Mouse (Mus musculus): ENCODE data around the gene Dcst2. TPM values are rescaled to one million over a fixed set of nuclear protein-coding genes. Genes with fewer than 3 reads are reported as not detected.

Dcst2 gene
- polyA plus RNA-seq, 1 experiment from 2014 or later, result not detected

DNA sequence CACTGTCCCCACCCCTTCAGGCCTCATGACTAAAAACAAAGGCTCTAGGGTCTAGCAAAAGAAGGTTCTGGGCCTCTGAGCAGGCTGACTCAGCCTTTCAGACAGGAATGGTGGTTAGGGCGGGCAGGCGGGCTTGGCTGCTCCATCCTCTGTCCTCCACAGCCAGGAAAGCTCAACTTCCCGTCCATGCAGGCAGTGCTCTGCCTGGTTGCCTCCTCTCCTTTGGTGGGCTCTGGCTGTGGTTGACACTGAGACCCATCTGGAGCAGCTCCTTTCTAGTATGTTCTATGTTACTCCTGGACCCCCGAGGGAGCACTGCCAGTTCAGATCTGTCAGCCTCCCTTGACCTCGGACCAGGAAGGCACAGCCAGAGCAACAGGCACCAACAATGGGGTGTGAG, 40.9 kb downstream of the Dcst2 start, which contains the start of gene Lenep:
Lenep (minus strand) TSS at position 101 of the 400 bp plus-strand sequence.
- DNase-seq (ENCODE audit: low spot score) (no peak), ATAC-seq (ENCODE audit: low read depth) (no peak)
- H3K36me3 ChIP-seq (ENCODE audit: control insufficient read depth, insufficient read depth, low read length), result peaks cover 42% of the 10 kb centered on the region
- H3K4me3 ChIP-seq (ENCODE audit: low read depth, low read length), result no peak within 1 kb of the TSS
- no peak within 1 kb of the TSS for H3K27ac ChIP-seq (replicated peaks; ENCODE audit: low read depth, low read length)
- WGBS, result 80% methylated on average over 5 of the region's 5 CpGs
- no peaks in the 10 kb centered on the region for H3K9me3 ChIP-seq (ENCODE audit: control insufficient read depth, low read length)
- H3K4me1 ChIP-seq (ENCODE audit: control insufficient read depth, insufficient read depth, low read length), result no peaks in the 10 kb centered on the region
- H3K27me3 ChIP-seq (replicated peaks; ENCODE audit: control insufficient read depth, insufficient read depth, low read length), result no peaks in the 10 kb centered on the region
- no peak within 1 kb of the TSS for H3K4me2 ChIP-seq (ENCODE audit: low read depth, low read length)
- H3K9ac ChIP-seq (ENCODE audit: low read depth, low read length), result no peak within 1 kb of the TSS

DNA sequence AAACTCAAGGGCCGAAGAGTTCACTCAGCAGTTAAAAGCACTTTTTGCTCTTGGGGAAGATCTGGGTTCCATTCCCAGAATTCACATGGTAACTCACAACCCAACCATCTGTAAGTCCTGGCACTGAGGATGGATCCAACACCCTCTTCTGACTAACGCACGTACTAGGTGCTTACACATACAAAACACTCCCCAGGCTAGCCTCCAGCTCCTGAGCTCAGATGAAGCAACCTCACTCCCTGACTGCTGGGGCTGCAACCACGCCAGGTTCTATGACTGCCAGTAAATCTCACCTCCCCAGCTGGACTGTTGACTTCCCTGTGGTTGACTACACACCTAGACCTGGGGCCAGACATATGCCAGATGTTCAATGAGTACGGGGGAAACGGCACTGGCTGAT, 45.1 kb downstream of the Dcst2 start:
- no peaks in the 10 kb centered on the region for H3K9me3 ChIP-seq (ENCODE audit: control insufficient read depth, low read length)
- no peak overlapping the region for H3K4me3 ChIP-seq (ENCODE audit: low read depth, low read length)
- WGBS, result 88% methylated on average over 6 of the region's 6 CpGs
- peaks cover 4% of the 10 kb centered on the region; the same call in 1 of the 2 replicates for H3K4me1 ChIP-seq (ENCODE audit: control insufficient read depth, insufficient read depth, low read length)
- H3K27me3 ChIP-seq (replicated peaks; ENCODE audit: control insufficient read depth, insufficient read depth, low read length), result no peaks in the 10 kb centered on the region
- no peak overlapping the region for H3K27ac ChIP-seq (replicated peaks; ENCODE audit: low read depth, low read length)
- H3K36me3 ChIP-seq (ENCODE audit: control insufficient read depth, insufficient read depth, low read length), result peaks cover 40% of the 10 kb centered on the region
- DNase-seq (ENCODE audit: low spot score), result no peak
- no peak overlapping the region for H3K9ac ChIP-seq (ENCODE audit: low read depth, low read length)
- ATAC-seq (ENCODE audit: low read depth), result no peak
- H3K4me2 ChIP-seq (ENCODE audit: low read depth, low read length), result no peak overlapping the region

- H3K4me2 ChIP-seq (ENCODE audit: low read depth, low read length), result no peak overlapping the region
- DNase-seq (ENCODE audit: low spot score) (no peak), ATAC-seq (ENCODE audit: low read depth) (no peak)
- no peak overlapping the region for H3K9ac ChIP-seq (ENCODE audit: low read depth, low read length)
- H3K27me3 ChIP-seq (replicated peaks; ENCODE audit: control insufficient read depth, insufficient read depth, low read length), result no peaks in the 10 kb centered on the region
- H3K36me3 ChIP-seq (ENCODE audit: control insufficient read depth, insufficient read depth, low read length), result peaks cover 26% of the 10 kb centered on the region; the same call in 1 of the 2 replicates
- H3K27ac ChIP-seq (replicated peaks; ENCODE audit: low read depth, low read length), result no peak overlapping the region
- 69% methylated on average over 16 of the region's 16 CpGs for WGBS
- H3K9me3 ChIP-seq (ENCODE audit: control insufficient read depth, low read length), result no peaks in the 10 kb centered on the region
- peaks cover 4% of the 10 kb centered on the region; the same call in 1 of the 2 replicates for H3K4me1 ChIP-seq (ENCODE audit: control insufficient read depth, insufficient read depth, low read length)
- no peak overlapping the region for H3K4me3 ChIP-seq (ENCODE audit: low read depth, low read length)
Observed at GRCm38 (mm10) chr3:89408448-89408847, 46.7 kb downstream of the Dcst2 start.

DNA sequence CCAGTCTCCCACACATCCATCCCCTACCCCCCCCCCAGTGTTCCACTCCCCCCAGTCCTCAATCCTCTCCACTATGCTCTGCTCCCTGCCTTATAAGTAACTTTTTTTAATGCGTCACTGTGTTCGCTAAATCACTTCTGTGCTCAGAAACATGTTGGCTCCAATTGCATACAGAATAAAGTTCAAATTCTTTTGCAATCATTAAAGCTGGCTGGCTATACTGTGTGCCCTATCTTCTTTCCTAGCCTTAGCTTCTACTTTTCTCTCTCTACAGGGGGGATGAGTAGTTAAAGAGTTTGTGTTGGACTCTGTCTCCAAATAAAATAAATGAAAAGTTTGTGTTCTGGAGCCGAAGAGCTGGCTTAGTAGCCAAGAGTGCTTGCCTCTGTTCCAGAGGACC, 47.9 kb downstream of the Dcst2 start:
- Histone ChIP-seq H3K27me3 (replicated peaks; ENCODE audit: control insufficient read depth, insufficient read depth, low read length) (no peaks in the 10 kb centered on the region), H3K36me3 (ENCODE audit: control insufficient read depth, insufficient read depth, low read length) (peaks cover 28% of the 10 kb centered on the region), H3K27ac (replicated peaks; ENCODE audit: low read depth, low read length) (no peak overlapping the region), H3K9me3 (ENCODE audit: control insufficient read depth, low read length) (no peaks in the 10 kb centered on the region), H3K4me1 (ENCODE audit: control insufficient read depth, insufficient read depth, low read length) (peaks cover 4% of the 10 kb centered on the region; the same call in 1 of the 2 replicates), H3K4me3 (ENCODE audit: low read depth, low read length) (no peak overlapping the region), H3K4me2 (ENCODE audit: low read depth, low read length) (no peak overlapping the region), H3K9ac (ENCODE audit: low read depth, low read length) (no peak overlapping the region)
- no peak for DNase-seq (ENCODE audit: low spot score)
- ATAC-seq (ENCODE audit: low read depth), result no peak
- 95% methylated on average over 3 of the region's 3 CpGs for WGBS

DNA sequence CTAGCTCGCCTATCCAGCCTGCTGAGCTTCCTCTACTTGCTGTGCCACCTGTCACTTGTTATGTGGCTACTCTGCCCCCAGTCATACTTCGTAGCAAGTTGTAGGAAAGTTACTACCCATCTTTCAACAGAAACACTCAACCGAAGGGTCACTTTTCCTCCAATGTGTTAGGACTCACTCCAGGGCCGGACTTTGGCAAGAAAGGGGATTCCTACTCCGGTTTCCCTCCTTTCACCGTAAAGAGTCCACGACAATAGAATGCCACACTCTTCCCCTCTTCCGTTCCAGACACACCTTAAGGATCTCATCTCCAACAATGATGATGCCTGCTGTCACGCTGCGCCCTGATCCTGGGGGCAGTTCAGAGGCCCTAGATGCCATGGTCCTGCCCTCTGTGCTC, 49.1 kb downstream of the Dcst2 start:
- no peak for ATAC-seq (ENCODE audit: low read depth)
- WGBS, result 75% methylated on average over 10 of the region's 10 CpGs

GRCm38 (mm10) chr3:89411490-89412393, 50.0 kb downstream of the Dcst2 start, which contains the start of gene Flad1:
Gene Flad1 (minus strand): TSS chr3:89411870.
- Histone ChIP-seq H3K27me3 (replicated peaks; ENCODE audit: control insufficient read depth, insufficient read depth, low read length) (no peaks in the 10 kb centered on the region), H3K27ac (replicated peaks; ENCODE audit: low read depth, low read length) (peak within 1 kb of the TSS; percentile 30; the same call in 1 of the 2 replicates), H3K4me2 (ENCODE audit: low read depth, low read length) (peak within 1 kb of the TSS; percentile 59), H3K9ac (ENCODE audit: low read depth, low read length) (peak within 1 kb of the TSS; percentile 60), H3K4me3 (ENCODE audit: low read depth, low read length) (peak within 1 kb of the TSS; percentile 59), H3K9me3 (ENCODE audit: control insufficient read depth, low read length) (no peaks in the 10 kb centered on the region), H3K36me3 (ENCODE audit: control insufficient read depth, insufficient read depth, low read length) (peaks cover 39% of the 10 kb centered on the region), H3K4me1 (ENCODE audit: control insufficient read depth, insufficient read depth, low read length) (peaks cover 8% of the 10 kb centered on the region)
- DNase-seq (ENCODE audit: low spot score), result peak; percentile 99
- WGBS, result 6% methylated on average over 28 of the region's 28 CpGs
- peak; percentile 99 for ATAC-seq (ENCODE audit: low read depth)

More for the DNA sequence above, 49.1 kb downstream of the Dcst2 start:
- Histone ChIP-seq H3K4me2 (ENCODE audit: low read depth, low read length) (peak overlapping the region; percentile 59), H3K9me3 (ENCODE audit: control insufficient read depth, low read length) (no peaks in the 10 kb centered on the region), H3K9ac (ENCODE audit: low read depth, low read length) (peak overlapping the region; percentile 60), H3K36me3 (ENCODE audit: control insufficient read depth, insufficient read depth, low read length) (peaks cover 34% of the 10 kb centered on the region), H3K27me3 (replicated peaks; ENCODE audit: control insufficient read depth, insufficient read depth, low read length) (no peaks in the 10 kb centered on the region), H3K27ac (replicated peaks; ENCODE audit: low read depth, low read length) (no peak overlapping the region), H3K4me1 (ENCODE audit: control insufficient read depth, insufficient read depth, low read length) (peaks cover 4% of the 10 kb centered on the region; the same call in 1 of the 2 replicates), H3K4me3 (ENCODE audit: low read depth, low read length) (peak overlapping the region; percentile 59)
- no peak for DNase-seq (ENCODE audit: low spot score)

DNA sequence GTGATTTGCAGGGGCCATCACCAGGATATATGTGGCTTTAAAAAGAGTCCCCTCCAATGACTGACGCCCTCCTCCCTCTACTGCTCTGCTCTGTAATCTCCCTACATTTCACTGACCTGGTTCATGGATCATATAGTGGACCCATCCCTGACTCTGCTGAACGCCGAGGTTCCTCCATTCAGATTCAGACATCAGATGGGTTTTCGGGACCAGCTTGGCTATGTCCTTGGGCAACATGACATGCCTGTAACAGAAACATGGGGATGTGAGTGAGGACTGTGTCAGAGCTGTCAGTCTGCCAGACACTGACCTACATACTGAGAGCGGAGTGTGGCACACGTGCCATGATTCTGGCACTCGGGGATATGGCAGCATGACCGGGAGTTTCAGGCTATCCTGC, 54.4 kb downstream of the Dcst2 start:
- Histone ChIP-seq H3K27ac (replicated peaks; ENCODE audit: low read depth, low read length) (no peak overlapping the region), H3K4me1 (ENCODE audit: control insufficient read depth, insufficient read depth, low read length) (peaks cover 21% of the 10 kb centered on the region), H3K4me3 (ENCODE audit: low read depth, low read length) (no peak overlapping the region), H3K9ac (ENCODE audit: low read depth, low read length) (no peak overlapping the region), H3K9me3 (ENCODE audit: control insufficient read depth, low read length) (no peaks in the 10 kb centered on the region), H3K27me3 (replicated peaks; ENCODE audit: control insufficient read depth, insufficient read depth, low read length) (no peaks in the 10 kb centered on the region), H3K36me3 (ENCODE audit: control insufficient read depth, insufficient read depth, low read length) (peaks cover 27% of the 10 kb centered on the region), H3K4me2 (ENCODE audit: low read depth, low read length) (no peak overlapping the region)
- 97% methylated on average over 8 of the region's 8 CpGs for WGBS
- DNase-seq (ENCODE audit: low spot score) (no peak), ATAC-seq (ENCODE audit: low read depth) (no peak)

- ATAC-seq (ENCODE audit: low read depth), result no peak
- 25% methylated on average over 2 of the region's 2 CpGs for WGBS
- peak overlapping the region; percentile 88 for H3K4me2 ChIP-seq (ENCODE audit: low read depth, low read length)
- peak overlapping the region; percentile 75 for H3K9ac ChIP-seq (ENCODE audit: low read depth, low read length)
- H3K9me3 ChIP-seq (ENCODE audit: control insufficient read depth, low read length), result no peaks in the 10 kb centered on the region
- peaks cover 27% of the 10 kb centered on the region for H3K36me3 ChIP-seq (ENCODE audit: control insufficient read depth, insufficient read depth, low read length)
- H3K4me1 ChIP-seq (ENCODE audit: control insufficient read depth, insufficient read depth, low read length), result peaks cover 30% of the 10 kb centered on the region
- H3K27me3 ChIP-seq (replicated peaks; ENCODE audit: control insufficient read depth, insufficient read depth, low read length), result no peaks in the 10 kb centered on the region
- peak overlapping the region; percentile 86; the same call in 1 of the 2 replicates for H3K27ac ChIP-seq (replicated peaks; ENCODE audit: low read depth, low read length)
- DNase-seq (ENCODE audit: low spot score), result no peak
- peak overlapping the region; percentile 55 for H3K4me3 ChIP-seq (ENCODE audit: low read depth, low read length)
Observed at GRCm38 (mm10) chr3:89417131-89417530, 55.4 kb downstream of the Dcst2 start.

Data from embryonic facial prominence, embryonic 14.5 days (tissue).